ENCODE assay signal across 8 mouse cellular contexts in the genomic region with DNA sequence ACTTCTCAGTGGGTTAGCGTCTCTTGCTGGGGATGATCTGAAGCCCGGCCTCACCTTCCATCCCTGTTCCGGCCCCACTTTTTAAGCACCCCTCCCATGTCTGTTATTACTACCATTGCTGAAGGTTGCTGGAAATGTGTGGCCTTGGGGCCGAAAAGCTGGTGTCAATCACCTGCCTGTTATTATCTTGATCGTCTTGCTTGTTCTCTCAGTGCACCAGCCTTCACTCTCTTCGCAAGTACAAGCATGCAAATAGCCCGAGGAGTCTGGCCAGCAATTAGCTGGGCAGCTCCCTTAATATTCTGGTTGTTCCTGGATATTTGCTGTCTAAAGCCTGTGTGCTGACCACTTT. TPM values are rescaled to one million over a fixed set of nuclear protein-coding genes. Genes with fewer than 3 reads are reported as not detected.
DNase-seq lines count a peak whose midpoint lies in the region; ATAC-seq and TF ChIP-seq lines count a peak whose summit lies in the region.

No protein-coding gene starts in this region.

- peaks cover 10% of the 10 kb centered on the region for H3K4me1 ChIP-seq in lung, adult 2 months (ENCODE audit: control insufficient read depth, insufficient read depth, low read length)
- peaks cover 52% of the 10 kb centered on the region for H3K4me1 ChIP-seq in hindbrain, embryonic 13.5 days (replicated peaks)
- H3K4me1 ChIP-seq in liver, embryonic 16.5 days (ENCODE audit: control insufficient read depth, low read depth, low read length) = peaks cover 30% of the 10 kb centered on the region

- peak overlapping the region; percentile 100 for H3K9ac ChIP-seq in hindbrain, embryonic 13.5 days
- peak overlapping the region; percentile 97 for H3K9ac ChIP-seq in liver, embryonic 16.5 days (ENCODE audit: low read depth, low read length)

- H3K27me3 ChIP-seq in hindbrain, embryonic 13.5 days = no peaks in the 10 kb centered on the region
- H3K27me3 ChIP-seq in liver, embryonic 16.5 days (ENCODE audit: control insufficient read depth, insufficient read depth, low read depth, low read length) = no peaks in the 10 kb centered on the region

- no peak overlapping the region for H3K27ac ChIP-seq in hindbrain, embryonic 13.5 days
- H3K27ac ChIP-seq in liver, embryonic 16.5 days (ENCODE audit: low read length) = peak overlapping the region; percentile 85

- H3K4me2 ChIP-seq in hindbrain, embryonic 13.5 days = peak overlapping the region; percentile 98
- peak overlapping the region; percentile 97 for H3K4me2 ChIP-seq in liver, embryonic 16.5 days (ENCODE audit: low read depth, low read length)

- 2% methylated on average over 7 of the region's 7 CpGs for WGBS in lung, adult 2 months
- WGBS in hindbrain, embryonic 13.5 days = 0% methylated on average over 7 of the region's 7 CpGs
- under 1% methylated on average over 7 of the region's 7 CpGs for WGBS in liver, embryonic 16.5 days (ENCODE audit: insufficient replicate concordance)

- H3K9me3 ChIP-seq in hindbrain, embryonic 13.5 days = no peaks in the 10 kb centered on the region
- H3K9me3 ChIP-seq in liver, embryonic 16.5 days (replicated peaks; ENCODE audit: control insufficient read depth, low read length) = no peaks in the 10 kb centered on the region

- TF ChIP-seq CTCF in lung, adult 2 months (IDR thresholded peaks at IDR 0.05; ENCODE audit: insufficient read depth, low read length) = no peak

- DNase-seq in lung, adult 2 months = peak; percentile 27
- no peak for DNase-seq in lung, postnatal 4 days
- DNase-seq in embryo, embryonic 10.5 days (ENCODE audit: low spot score) = peak; percentile 33
- no peak for DNase-seq in frontal cortex, postnatal 25 days (ENCODE audit: low spot score in 2 of 2)
- no peak for DNase-seq in left cerebral cortex, adult 18-20 months (ENCODE audit: low spot score in 2 of 2)

- no peak for ATAC-seq in hindbrain, embryonic 13.5 days (ENCODE audit: low FRiP score)
- no peak for ATAC-seq in liver, embryonic 16.5 days (ENCODE audit: low read depth)
- no peak for ATAC-seq in monocyte, adult 5-6 weeks (replicated peaks; ENCODE audit: insufficient number of reproducible peaks, low FRiP score, low TSS enrichment, poor library complexity, severe bottlenecking)

- no peak for TF ChIP-seq POLR2A in lung, adult 2 months (IDR thresholded peaks at IDR 0.05; ENCODE audit: borderline replicate concordance, extremely low read depth, low read depth, low read length)

- 0 out of 2 replicates have a peak, but pooled peaks cover 4% of the 10 kb centered on the region for H3K36me3 ChIP-seq in hindbrain, embryonic 13.5 days
- H3K36me3 ChIP-seq in liver, embryonic 16.5 days (ENCODE audit: control insufficient read depth, insufficient read depth) = no peaks in the 10 kb centered on the region

- peak overlapping the region; percentile 85 for H3K4me3 ChIP-seq in lung, adult 2 months (replicated peaks; ENCODE audit: extremely low read depth, low read depth, low read length)
- peak overlapping the region; percentile 100 for H3K4me3 ChIP-seq in hindbrain, embryonic 13.5 days
- H3K4me3 ChIP-seq in liver, embryonic 16.5 days (ENCODE audit: low read depth, low read length) = peak overlapping the region; percentile 97

RNA-seq across cellular contexts. Expression of a gene that starts 1.3 kb away (rescaled TPM):
- 9.8 and 11.3 TPM in 2 replicates for polyA plus RNA-seq in lung, adult 2 months (2012; rRNA removed)
- polyA plus RNA-seq in hindbrain, embryonic 13.5 days (2015; fragmentation: Nextera tagmentation; extraction: Ambion mirVana) = 8.4 and 9.2 TPM in 2 replicates
- polyA plus RNA-seq in liver, embryonic 16.5 days (2015; fragmentation: Nextera tagmentation; extraction: Ambion mirVana) = 1.0 and 1.1 TPM in 2 replicates
- 16.8 to 18.8 TPM (median 18.0 TPM) in 3 replicates for total RNA-seq in monocyte, adult 5-6 weeks (2017)
- total RNA-seq in left cerebral cortex, adult 18-20 months (2021) = 10 to 100 TPM; 80.9 to 92.7 TPM

RNA-seq across cellular contexts. Expression of a gene that starts 11.7 kb away (rescaled TPM):
- 0.23 and 0.24 TPM in 2 replicates for polyA plus RNA-seq in lung, adult 2 months (2012; rRNA removed)
- 0.16 and 0.25 TPM in 2 replicates for polyA plus RNA-seq in hindbrain, embryonic 13.5 days (2015; fragmentation: Nextera tagmentation; extraction: Ambion mirVana)
- polyA plus RNA-seq in liver, embryonic 16.5 days (2015; fragmentation: Nextera tagmentation; extraction: Ambion mirVana) = not detected in 2 replicates
- total RNA-seq in monocyte, adult 5-6 weeks (2017) = 0.29 to 0.39 TPM in 2 of 3 replicates, not detected in the other
- under 1 TPM; 0.09 to 0.12 TPM for total RNA-seq in left cerebral cortex, adult 18-20 months (2021)

RNA-seq across cellular contexts. Expression of a gene that starts 48.1 kb away (rescaled TPM):
- 5.1 and 8.3 TPM in 2 replicates for polyA plus RNA-seq in lung, adult 2 months (2012; rRNA removed)
- 38.4 and 39.0 TPM in 2 replicates for polyA plus RNA-seq in hindbrain, embryonic 13.5 days (2015; fragmentation: Nextera tagmentation; extraction: Ambion mirVana)
- polyA plus RNA-seq in liver, embryonic 16.5 days (2015; fragmentation: Nextera tagmentation; extraction: Ambion mirVana) = 21.2 and 25.6 TPM in 2 replicates
- 7.5 to 14.9 TPM (median 11.4 TPM) in 3 replicates for total RNA-seq in monocyte, adult 5-6 weeks (2017)
- 10 to 100 TPM; 27.7 to 30.7 TPM for total RNA-seq in left cerebral cortex, adult 18-20 months (2021)

RNA-seq across cellular contexts. Expression of a gene that starts 51.7 kb away (rescaled TPM):
- polyA plus RNA-seq in lung, adult 2 months (2012; rRNA removed) = 74.3 and 90.6 TPM in 2 replicates
- polyA plus RNA-seq in hindbrain, embryonic 13.5 days (2015; fragmentation: Nextera tagmentation; extraction: Ambion mirVana) = 6.6 and 6.7 TPM in 2 replicates
- polyA plus RNA-seq in liver, embryonic 16.5 days (2015; fragmentation: Nextera tagmentation; extraction: Ambion mirVana) = 4.8 and 5.4 TPM in 2 replicates
- 4.7 to 5.8 TPM (median 5.0 TPM) in 3 replicates for total RNA-seq in monocyte, adult 5-6 weeks (2017)
- total RNA-seq in left cerebral cortex, adult 18-20 months (2021) = 10 to 100 TPM; 66.5 to 75.0 TPM

Comparison
In these comparisons a context has a peak if more than half of its experiments do, and no peak if none do; other contexts are left out.
1. DNase-seq: peak in lung, adult 2 months (single experiment) and embryo, embryonic 10.5 days (single experiment); none in lung, postnatal 4 days (0 of 2), frontal cortex, postnatal 25 days (0 of 2) and left cerebral cortex, adult 18-20 months (0 of 2).
2. Peak in every context shown above with its lines, with median percentiles within 50 percentile points of each other: H3K4me3 ChIP-seq.